Mouse (Mus musculus) c-Kit-negative CD71-positive TER-119-positive erythroid progenitor cells, embryonic 14.5 days (primary cell): ENCODE results near the gene Onecut1.

Experiments
- DNase-seq: peaks from one replicate; pipeline ENCODE4 v3.0.0-alpha.2; 2013; ENCODE audit warnings: low read depth, low spot score

Onecut1 gene

DNA sequence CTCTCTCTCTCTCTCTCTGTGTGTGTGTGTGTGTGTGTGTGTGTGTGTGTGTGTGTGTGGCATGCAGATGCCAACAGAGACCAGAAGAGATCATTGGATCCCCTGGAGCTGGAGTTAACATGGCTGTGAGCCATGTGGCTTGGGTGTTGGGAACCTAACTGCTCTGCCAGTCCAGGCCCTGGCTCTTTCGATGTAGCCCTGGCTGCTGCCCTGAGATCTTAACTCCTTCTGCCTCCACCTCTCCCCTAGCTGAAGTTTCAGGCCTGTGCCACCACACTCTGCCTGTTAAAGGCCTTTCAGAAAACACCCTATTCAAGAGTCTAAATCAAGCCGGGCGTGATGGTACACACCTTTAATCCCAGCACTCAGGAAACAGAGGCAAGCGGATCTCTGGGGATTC lies 49.7 kb downstream of the Onecut1 start:
- no peak for DNase-seq

DNA sequence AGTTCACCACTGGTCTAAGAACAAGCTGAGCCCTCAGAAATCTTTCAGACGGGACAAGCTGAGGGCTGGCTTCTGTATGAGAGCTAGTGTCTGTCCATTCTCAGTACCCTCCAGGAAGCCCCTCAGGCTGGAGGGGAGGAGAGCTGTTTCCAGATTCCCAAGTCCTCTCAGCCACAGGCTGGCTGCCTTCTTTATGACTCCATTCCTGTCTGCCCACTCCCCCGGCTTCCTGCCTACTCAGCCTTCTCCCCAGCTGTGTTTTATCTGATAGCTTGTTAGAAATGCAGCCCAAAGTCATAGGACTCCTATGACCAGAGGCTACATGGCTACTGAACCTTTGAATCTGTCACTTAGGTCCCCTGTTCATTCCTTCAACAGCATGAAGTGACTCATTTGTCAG lies 50.2 kb downstream of the Onecut1 start:
- DNase-seq, result no peak

DNA sequence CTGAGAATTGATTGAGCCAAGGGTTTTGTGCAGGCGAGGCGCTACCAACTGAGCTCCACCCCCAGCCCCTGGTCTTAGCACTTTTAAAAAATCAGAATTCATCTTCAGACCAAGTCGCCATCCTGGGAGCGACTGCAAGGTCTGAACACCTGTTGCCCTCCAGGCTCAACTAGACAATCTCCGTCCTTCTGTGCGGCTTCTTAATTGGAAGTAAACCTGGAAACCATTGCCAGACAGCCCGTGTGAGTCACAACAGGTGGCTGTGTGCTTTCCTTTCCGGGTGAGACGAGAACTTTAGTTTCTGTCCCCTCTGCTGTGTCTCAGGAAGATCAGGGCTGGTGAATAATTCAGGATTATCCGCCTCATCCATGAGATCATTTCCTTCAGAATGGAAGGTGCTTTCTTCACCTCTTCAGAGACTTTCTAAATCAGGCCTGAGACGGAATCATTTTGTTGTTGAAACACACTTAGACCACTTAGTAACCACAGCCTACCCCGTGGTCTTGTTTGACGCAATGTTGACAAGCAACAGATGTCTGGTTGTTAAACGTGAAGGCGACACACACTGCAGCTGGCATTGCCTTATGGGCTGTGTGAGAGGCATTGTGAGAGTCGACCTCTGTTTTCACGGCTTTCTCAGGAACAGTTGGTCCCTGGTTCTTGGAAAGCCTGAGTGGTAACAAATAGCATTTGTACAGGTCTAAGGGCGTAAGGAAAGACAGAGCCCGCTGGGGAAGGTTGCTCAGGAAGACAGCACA lies 51.1 kb downstream of the Onecut1 start:
- no peak for DNase-seq

DNA sequence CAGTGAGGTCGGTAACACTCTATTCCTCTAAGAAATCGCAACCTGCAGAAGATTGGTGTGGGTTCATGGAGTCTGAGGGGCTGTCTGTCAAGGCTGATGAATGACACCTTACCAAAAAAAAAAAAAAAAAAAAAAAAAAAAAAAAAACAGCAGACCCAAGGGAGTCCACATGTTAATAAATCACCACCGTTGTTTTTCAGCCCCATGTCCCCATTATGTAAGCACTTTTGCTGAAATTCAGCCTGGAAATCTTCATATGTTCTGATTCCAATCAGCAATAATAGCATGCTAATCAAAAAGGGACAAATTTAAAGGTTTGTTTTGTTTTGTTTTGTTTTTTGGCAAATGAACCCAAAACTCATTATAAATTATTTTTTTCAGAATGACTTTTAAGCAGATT lies 53.9 kb downstream of the Onecut1 start:
- no peak for DNase-seq

DNA sequence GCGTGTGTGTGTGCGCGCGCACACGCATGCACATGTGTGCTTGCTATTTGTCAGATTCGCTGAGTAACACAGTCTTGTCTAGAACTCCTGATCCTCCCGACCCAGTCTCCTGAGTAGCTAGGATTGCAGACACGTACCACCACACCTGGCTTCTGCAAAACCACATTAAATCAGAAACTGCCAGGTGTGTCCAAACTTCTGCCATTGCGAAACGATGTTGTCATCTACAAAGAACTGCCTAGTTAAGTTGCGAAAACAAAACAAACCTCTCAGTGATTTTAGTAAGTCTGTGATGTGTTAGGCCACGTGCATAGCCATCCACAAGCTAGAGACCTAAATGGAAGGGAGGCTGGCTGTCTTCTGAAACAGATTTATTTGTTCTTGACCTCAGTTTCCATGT lies 58.7 kb downstream of the Onecut1 start:
- no peak for DNase-seq

DNA sequence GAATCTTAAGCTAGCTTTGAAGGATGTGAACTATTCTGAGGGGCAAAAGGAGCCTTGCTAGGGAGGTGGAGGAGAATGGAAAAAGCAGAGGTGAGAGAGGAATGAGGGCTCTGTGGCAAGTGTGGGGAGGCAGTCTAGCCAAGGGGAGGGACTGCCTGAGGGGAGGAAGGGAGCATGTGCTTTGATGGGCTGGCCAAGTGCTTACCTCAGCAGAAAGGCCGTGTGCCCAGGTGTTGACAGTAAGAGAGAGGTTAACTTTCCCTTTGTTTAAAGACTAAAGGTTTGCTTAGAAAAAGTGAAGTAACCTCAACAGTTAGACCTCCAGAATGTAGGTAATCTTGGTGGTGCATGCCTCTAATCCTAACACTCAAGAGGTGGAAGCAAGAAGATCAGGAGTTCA lies 59.7 kb downstream of the Onecut1 start:
- no peak for DNase-seq

DNA sequence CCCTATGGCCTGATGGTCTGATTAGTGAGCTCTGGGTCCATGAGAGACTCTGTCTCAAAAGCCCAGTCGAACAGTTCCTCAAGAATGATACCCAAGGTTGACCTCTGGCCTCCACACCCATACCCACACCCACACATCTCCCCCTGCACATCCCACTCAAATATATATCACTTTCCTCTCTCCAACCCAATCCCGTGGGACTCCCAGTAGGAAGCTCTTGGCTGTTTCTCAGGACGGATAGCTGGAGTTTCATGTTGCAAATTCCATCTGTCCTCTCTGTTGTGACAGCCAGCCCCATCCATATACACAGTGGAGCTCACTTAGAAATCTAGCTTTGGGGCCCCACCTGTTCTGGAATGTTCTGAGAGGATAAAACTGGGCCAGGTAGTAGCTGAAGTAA lies 61.2 kb downstream of the Onecut1 start:
- DNase-seq, result no peak

DNA sequence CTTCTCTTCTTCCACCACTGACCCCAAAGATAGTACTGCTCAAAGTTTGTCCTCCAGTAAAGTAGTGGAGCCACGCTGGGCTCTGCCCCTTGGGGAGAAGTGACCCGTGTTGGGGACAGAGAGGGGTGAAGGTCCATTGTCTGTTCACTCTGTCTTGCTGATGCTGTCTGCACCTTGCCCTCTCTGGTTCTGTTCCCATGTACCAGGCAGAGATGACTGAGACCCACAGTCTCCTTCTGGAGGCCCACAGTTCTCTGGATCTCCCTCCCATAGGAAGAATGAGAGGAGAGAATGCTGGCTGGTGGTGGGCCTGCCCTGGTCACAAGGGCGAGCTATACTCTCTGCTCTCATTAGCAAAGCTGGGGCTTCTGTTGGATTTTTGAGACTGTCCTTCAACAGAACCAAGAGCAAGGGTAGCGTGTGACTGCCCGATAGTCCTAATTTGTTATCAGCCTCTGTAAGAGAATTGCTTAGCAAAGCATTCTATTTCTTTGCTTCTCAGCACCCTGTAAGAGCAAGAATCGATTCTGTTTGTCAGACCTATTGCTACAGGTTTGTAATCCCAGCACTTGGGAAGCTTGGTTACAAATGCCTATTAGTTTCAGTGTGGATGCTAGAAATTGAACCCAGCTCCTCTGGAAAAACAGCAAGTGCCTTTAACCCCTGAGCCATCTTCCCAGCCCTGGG lies 61.7 kb downstream of the Onecut1 start:
- DNase-seq, result no peak

DNA sequence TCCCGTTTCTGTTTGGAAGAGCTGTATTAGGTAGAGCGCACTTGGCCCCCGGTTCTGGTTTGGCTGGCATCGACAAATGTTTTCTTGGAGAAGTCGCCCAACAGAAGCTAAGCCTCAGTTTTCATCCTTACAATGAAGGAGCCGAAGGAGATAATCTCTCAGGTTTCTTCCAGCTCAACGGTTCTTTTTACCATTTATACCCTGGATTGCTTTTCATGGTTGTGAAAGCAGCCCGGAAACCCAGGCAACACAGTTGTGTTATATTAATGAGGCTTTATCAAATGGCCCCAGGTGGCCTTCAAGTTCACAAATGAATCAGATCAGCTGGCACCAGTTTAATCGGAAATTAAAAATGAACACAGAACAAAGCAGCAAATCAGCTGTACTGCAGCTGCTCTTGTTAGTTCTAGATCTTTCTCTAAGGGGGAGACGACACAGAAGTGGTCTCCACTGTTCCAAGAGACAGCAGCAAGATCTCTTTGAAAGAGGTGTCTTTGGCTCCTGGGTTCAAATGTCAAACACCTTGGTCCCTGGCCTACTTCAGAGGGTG lies 63.6 kb downstream of the Onecut1 start:
- no peak for DNase-seq

DNA sequence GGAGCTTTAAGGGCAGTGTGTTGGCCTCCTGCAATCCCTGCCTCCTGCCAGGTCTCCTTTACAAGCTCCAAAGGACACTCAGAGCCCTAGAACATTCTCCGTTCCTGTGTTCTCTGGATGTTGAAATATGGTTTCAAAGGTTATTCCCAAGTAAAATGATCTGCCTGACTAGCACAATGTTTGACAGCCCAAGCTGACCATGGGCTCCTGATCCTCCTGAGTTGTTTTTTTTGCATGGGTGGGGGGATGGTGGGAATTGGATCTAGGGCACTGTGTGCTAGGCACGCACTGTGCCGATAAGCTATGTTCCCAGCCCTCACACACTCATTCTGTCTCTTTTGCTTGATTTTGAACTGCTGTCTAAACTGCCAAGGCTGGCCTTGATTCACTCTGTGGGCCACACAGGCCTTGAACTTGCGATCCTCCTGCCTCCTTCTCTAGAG lies 68.3 kb downstream of the Onecut1 start:
- no peak for DNase-seq

DNA sequence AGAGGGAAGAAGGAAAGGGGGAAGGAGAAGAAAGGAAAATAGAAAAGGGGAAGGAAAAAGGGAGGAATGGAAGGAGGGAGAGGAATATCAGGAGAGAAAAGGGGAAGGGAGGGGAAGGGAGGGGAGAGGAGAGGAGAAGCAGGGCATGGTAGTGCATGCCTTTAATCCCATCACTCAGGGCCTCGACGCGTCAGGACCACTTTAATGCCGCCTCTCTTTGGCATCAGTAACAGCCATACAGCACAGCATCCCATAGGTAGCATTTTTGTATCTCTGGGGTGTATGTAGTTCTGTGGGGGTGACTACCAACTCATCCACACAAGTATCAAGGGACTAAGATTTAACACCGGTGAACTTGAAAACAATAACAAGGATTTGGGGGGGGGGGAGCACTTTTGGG lies 68.9 kb downstream of the Onecut1 start:
- DNase-seq, result no peak

DNA sequence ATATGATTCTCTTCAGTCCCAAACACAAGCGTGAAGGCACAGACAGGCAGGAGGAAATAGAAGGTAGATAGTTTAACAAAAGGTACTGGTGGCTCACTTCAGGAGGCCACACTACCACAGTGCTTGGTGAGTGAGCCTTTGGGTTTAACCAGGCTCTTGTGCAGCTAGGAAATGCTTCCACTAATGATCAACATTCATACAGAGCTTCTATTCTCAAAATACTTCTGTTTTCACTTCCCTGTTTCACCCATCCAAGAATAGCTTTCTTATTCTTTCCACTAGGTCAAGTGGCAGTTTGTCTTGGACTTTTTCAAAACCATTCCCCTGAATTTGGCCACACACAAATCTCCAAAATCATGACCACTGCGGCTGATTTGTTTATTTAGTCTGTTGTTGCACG lies 73.6 kb downstream of the Onecut1 start:
- no peak for DNase-seq

DNA sequence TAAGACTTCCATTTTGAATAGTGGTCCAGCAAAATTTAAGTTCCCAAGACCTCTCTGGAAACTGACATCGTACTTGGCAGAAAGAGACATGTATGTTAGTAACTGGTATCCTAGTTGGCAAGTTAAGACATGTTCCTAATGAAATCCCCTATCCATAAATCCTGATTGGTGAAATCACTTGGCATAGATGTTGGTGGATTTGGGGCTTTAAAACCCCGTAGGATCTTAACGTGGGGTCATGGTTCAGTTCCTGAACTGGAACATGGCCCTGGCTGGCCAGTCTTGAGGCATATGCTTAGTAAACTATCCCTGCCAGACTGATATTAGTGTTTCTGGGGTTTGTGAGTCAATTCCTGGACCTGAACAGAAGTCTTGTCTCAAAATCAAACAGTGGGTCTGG lies 76.0 kb downstream of the Onecut1 start:
- DNase-seq, result no peak

DNA sequence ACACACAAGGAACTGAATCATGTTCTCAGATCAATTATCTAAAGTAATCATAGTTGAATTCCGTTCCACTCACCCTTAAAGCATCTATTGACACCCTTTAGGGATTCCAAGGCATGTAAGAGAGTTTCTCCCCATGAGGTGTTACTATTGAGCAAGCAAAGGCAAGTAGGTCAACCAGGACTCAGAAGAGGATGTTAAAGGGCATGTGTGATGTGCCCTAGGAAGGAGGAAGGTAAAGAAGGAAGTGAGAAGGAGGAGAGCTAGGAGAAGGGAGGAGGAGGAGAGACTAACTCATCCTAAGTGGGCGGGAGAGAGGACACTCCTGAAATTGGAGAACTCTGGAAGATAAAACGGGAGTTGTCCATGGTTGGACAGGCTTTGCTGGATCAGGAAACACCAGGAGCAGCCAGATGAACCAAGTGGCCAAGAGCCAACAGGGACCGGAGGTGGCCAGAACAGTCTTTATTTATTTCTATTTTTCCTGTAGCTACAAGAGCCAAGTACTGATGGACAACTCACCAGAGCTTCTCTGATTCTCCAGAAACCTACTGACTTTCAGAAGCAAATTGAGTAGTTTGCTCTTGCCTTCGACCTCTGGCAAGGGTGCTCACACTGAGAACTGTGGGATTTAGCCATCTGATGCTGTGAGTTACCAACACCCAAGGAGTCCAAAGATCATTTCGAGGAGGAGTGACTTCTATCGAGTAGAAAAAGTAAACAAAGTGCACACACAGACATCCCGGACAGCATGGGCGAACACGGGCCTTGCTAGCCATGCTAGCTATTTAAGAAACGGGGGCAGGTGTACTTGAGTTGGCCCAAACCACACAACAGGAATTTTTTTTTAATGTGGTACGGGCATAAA lies 77.2 kb downstream of the Onecut1 start:
- no peak for DNase-seq
